Mouse (Mus musculus): ENCODE measurements around the gene Taf3. TPM values are rescaled to one million over a fixed set of nuclear protein-coding genes. Genes with fewer than 3 reads are reported as not detected.

Taf3 gene
- total and polyA plus RNA-seq, 3 experiments: 8.3 to 20.9 TPM; not detected in 1

GRCm38 (mm10) chr2:9946739-9947138 is 101.7 kb downstream of the Taf3 start:
- Histone ChIP-seq H3K27me3 (ENCODE audit: control insufficient read depth in 1 of 2, insufficient read depth in 2 of 2, low read length in 2 of 2) (no peaks in the 10 kb centered on the region), H3K4me3 (ENCODE audit: control insufficient read depth in 1 of 2, insufficient read depth in 1 of 2, low read depth in 2 of 2, low read length in 2 of 2) (no peak overlapping the region), H3K9ac (ENCODE audit: control insufficient read depth, low read depth, low read length, poor library complexity, severe bottlenecking) (no peak overlapping the region), H3K4me1 (ENCODE audit: control insufficient read depth in 1 of 2, insufficient read depth in 2 of 2, low read length in 2 of 2) (no peaks in the 10 kb centered on the region), H3K9me3 (replicated peaks; ENCODE audit: insufficient read depth, low read length) (no peaks in the 10 kb centered on the region), H3K36me3 (ENCODE audit: control insufficient read depth in 1 of 2, insufficient read depth in 2 of 2, low read length in 2 of 2) (no peaks in the 10 kb centered on the region; a peak in 1 of 4 replicates), H3K79me2 (ENCODE audit: control insufficient read depth, insufficient read depth, low read length, poor library complexity) (no peaks in the 10 kb centered on the region), H3K27ac (ENCODE audit: control insufficient read depth, low read depth, low read length) (no peak overlapping the region)
- TF ChIP-seq KAT2A (conservative IDR thresholded peaks at IDR 0.05; ENCODE audit: low read depth, low read length): no peak
- no peak for TF ChIP-seq CHD2 (IDR thresholded peaks at IDR 0.05; ENCODE audit: low read length)
- TF ChIP-seq MYC (IDR thresholded peaks at IDR 0.05; ENCODE audit: low read depth, low read length): no peak
- no peak for TF ChIP-seq POLR2AphosphoS5 (IDR thresholded peaks at IDR 0.05; ENCODE audit: borderline replicate concordance, low read depth, low read length)
- no peak for TF ChIP-seq MYB (IDR thresholded peaks at IDR 0.05; ENCODE audit: low read depth, low read length)
- DNase-seq (ENCODE audit: low read depth, low spot score): no peak

- DNase-seq (ENCODE audit: low read depth, low spot score): no peak
- Histone ChIP-seq H3K4me1 (ENCODE audit: control insufficient read depth in 1 of 2, insufficient read depth in 2 of 2, low read length in 2 of 2) (no peaks in the 10 kb centered on the region), H3K9ac (ENCODE audit: control insufficient read depth, low read depth, low read length, poor library complexity, severe bottlenecking) (no peak overlapping the region), H3K79me2 (ENCODE audit: control insufficient read depth, insufficient read depth, low read length, poor library complexity) (no peaks in the 10 kb centered on the region), H3K4me3 (ENCODE audit: control insufficient read depth in 1 of 2, insufficient read depth in 1 of 2, low read depth in 2 of 2, low read length in 2 of 2) (no peak overlapping the region), H3K36me3 (ENCODE audit: control insufficient read depth in 1 of 2, insufficient read depth in 2 of 2, low read length in 2 of 2) (no peaks in the 10 kb centered on the region; a peak in 1 of 4 replicates), H3K9me3 (replicated peaks; ENCODE audit: insufficient read depth, low read length) (no peaks in the 10 kb centered on the region), H3K27ac (ENCODE audit: control insufficient read depth, low read depth, low read length) (no peak overlapping the region), H3K27me3 (ENCODE audit: control insufficient read depth in 1 of 2, insufficient read depth in 2 of 2, low read length in 2 of 2) (no peaks in the 10 kb centered on the region)
- no peak for TF ChIP-seq SMC3 (IDR thresholded peaks at IDR 0.05; ENCODE audit: low read depth, low read length)
- TF ChIP-seq ETS1 (IDR thresholded peaks at IDR 0.05; ENCODE audit: low read depth, low read length): no peak
- no peak for TF ChIP-seq USF2 (IDR thresholded peaks at IDR 0.05; ENCODE audit: borderline replicate concordance in 1 of 2, insufficient read depth in 1 of 2, low read depth in 1 of 2, low read length in 2 of 2)
- TF ChIP-seq MEF2A (IDR thresholded peaks at IDR 0.05; ENCODE audit: extremely low read depth, insufficient replicate concordance, low read depth, low read length, poor library complexity, severe bottlenecking): no peak
- TF ChIP-seq CHD1 (IDR thresholded peaks at IDR 0.05; ENCODE audit: low read depth, low read length): no peak
- TF ChIP-seq MYC (IDR thresholded peaks at IDR 0.05; ENCODE audit: low read depth, low read length): no peak
- TF ChIP-seq SIN3A (IDR thresholded peaks at IDR 0.05; ENCODE audit: low read length): no peak
- no peak for TF ChIP-seq KAT2A (conservative IDR thresholded peaks at IDR 0.05; ENCODE audit: low read depth, low read length)
- no peak for TF ChIP-seq E2F4 (IDR thresholded peaks at IDR 0.05; ENCODE audit: borderline replicate concordance, low read depth, low read length)
- no peak for TF ChIP-seq RAD21 (IDR thresholded peaks at IDR 0.05; ENCODE audit: low read depth, low read length)
- no peak for TF ChIP-seq GATA1 (IDR thresholded peaks at IDR 0.05; ENCODE audit: low read depth, low read length)
- no peak for TF ChIP-seq POLR2A (IDR thresholded peaks at IDR 0.05; ENCODE audit: control insufficient read depth in 1 of 2, insufficient read depth in 1 of 2, low read depth in 1 of 2, low read length in 2 of 2, poor library complexity in 1 of 2)
Observed at GRCm38 (mm10) chr2:9945611-9946010, 102.8 kb downstream of the Taf3 start.

GRCm38 (mm10) chr2:9943011-9943410 is 105.4 kb downstream of the Taf3 start:
- H3K9ac ChIP-seq (ENCODE audit: control insufficient read depth, low read depth, low read length, poor library complexity, severe bottlenecking): no peak overlapping the region
- H3K27me3 ChIP-seq (ENCODE audit: control insufficient read depth in 1 of 2, insufficient read depth in 2 of 2, low read length in 2 of 2): no peaks in the 10 kb centered on the region
- H3K79me2 ChIP-seq (ENCODE audit: control insufficient read depth, insufficient read depth, low read length, poor library complexity): no peaks in the 10 kb centered on the region
- H3K36me3 ChIP-seq (ENCODE audit: control insufficient read depth in 1 of 2, insufficient read depth in 2 of 2, low read length in 2 of 2): no peaks in the 10 kb centered on the region; a peak in 1 of 4 replicates
- no peak overlapping the region for H3K4me3 ChIP-seq (ENCODE audit: control insufficient read depth in 1 of 2, insufficient read depth in 1 of 2, low read depth in 2 of 2, low read length in 2 of 2)
- no peaks in the 10 kb centered on the region for H3K9me3 ChIP-seq (replicated peaks; ENCODE audit: insufficient read depth, low read length)
- H3K27ac ChIP-seq (ENCODE audit: control insufficient read depth, low read depth, low read length): no peak overlapping the region
- no peaks in the 10 kb centered on the region for H3K4me1 ChIP-seq (ENCODE audit: control insufficient read depth in 1 of 2, insufficient read depth in 2 of 2, low read length in 2 of 2)
- TF ChIP-seq CTCF (IDR thresholded peaks at IDR 0.05 in 2 of 3, conservative IDR thresholded peaks at IDR 0.05 in 1 of 3; ENCODE audit: control insufficient read depth in 1 of 3, insufficient read depth in 1 of 3, low read depth in 2 of 3, low read length in 3 of 3, poor library complexity in 1 of 3, severe bottlenecking in 1 of 3): peak in 1 of 3 experiments; percentile 14; a peak in 1 of 6 replicates
- TF ChIP-seq SMC3 (IDR thresholded peaks at IDR 0.05; ENCODE audit: low read depth, low read length): peak; percentile 29
- no peak for TF ChIP-seq USF1 (IDR thresholded peaks at IDR 0.05; ENCODE audit: low read depth, low read length)
- TF ChIP-seq MAX (IDR thresholded peaks at IDR 0.05; ENCODE audit: low read length): no peak
- TF ChIP-seq RAD21 (IDR thresholded peaks at IDR 0.05; ENCODE audit: low read depth, low read length): peak; percentile 11; the same call in 1 of the 2 replicates
- no peak for DNase-seq (ENCODE audit: low read depth, low spot score)

All from MEL (cell line).